Mouse (Mus musculus) E14TG2a.4 (cell line): Measurements from ENCODE around the gene Cbx1.

ENCODE experiments used
- CTCF ChIP-seq: conservative IDR thresholded peaks from 2 replicates; pipeline ENCODE4 v1.5.1; 2014; ENCODE audit warnings: low read length
- NANOG ChIP-seq: IDR thresholded peaks from 2 replicates; pipeline ENCODE4 v1.6.1; 2014; ENCODE audit warnings: borderline replicate concordance, low read length, mixed read lengths

DNA sequence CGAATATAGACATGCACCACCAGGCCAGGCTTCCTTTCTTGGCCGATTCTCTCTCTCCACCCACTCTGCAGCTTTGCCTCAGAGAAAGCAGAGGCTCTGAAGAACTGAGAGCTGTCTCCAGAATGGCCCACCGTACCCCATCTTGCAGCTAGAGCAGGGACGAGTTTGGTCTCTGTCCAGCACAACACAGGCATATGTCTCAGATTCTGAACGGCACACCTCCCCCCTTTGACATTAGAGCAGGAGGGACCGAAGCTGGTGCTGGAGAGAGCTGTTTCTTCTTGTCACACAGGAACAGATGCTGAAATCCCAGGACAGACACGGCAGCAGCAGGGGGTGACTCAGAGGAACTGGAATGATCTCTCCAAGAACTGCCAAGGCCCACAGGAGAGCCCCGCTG lies 51.4 kb downstream of the Cbx1 start:
- TF ChIP-seq CTCF: no peak
- no peak for TF ChIP-seq NANOG
